8 mouse cellular contexts compared by ENCODE assay signal in genomic region chr6:115852446-115853090, GRCm38 (mm10). TPM values are rescaled to one million over a fixed set of nuclear protein-coding genes. Genes with fewer than 3 reads are reported as not detected.
DNase-seq lines count a peak whose midpoint lies in the region; ATAC-seq and TF ChIP-seq lines count a peak whose summit lies in the region.

No protein-coding gene starts in this region.

- H3K27me3 ChIP-seq in erythroblast, embryonic 14.5 days (ENCODE audit: control insufficient read depth) = no peaks in the 10 kb centered on the region
- no peaks in the 10 kb centered on the region for H3K27me3 ChIP-seq in testis, adult 2 months (ENCODE audit: control insufficient read depth, insufficient read depth, low read length)
- no peaks in the 10 kb centered on the region for H3K27me3 ChIP-seq in limb, embryonic 12.5 days
- no peaks in the 10 kb centered on the region for H3K27me3 ChIP-seq in stomach, embryonic 14.5 days (ENCODE audit: control insufficient read depth, insufficient read depth, low read length)

- H3K9ac ChIP-seq in limb, embryonic 12.5 days (replicated peaks) = peak overlapping the region; percentile 64
- H3K9ac ChIP-seq in stomach, embryonic 14.5 days (replicated peaks; ENCODE audit: low read depth, low read length) = peak overlapping the region; percentile 49

- H3K4me1 ChIP-seq in erythroblast, embryonic 14.5 days (ENCODE audit: control insufficient read depth) = peaks cover 36% of the 10 kb centered on the region
- H3K4me1 ChIP-seq in testis, adult 2 months (ENCODE audit: control insufficient read depth, insufficient read depth, low read length) = peaks cover 2% of the 10 kb centered on the region
- H3K4me1 ChIP-seq in limb, embryonic 12.5 days (replicated peaks) = peaks cover 31% of the 10 kb centered on the region
- H3K4me1 ChIP-seq in stomach, embryonic 14.5 days (ENCODE audit: control insufficient read depth, insufficient read depth, low read length) = peaks cover 20% of the 10 kb centered on the region; the same call in 1 of the 2 replicates

- peaks cover 41% of the 10 kb centered on the region for H3K36me3 ChIP-seq in erythroblast, embryonic 14.5 days (ENCODE audit: control insufficient read depth)
- no peaks in the 10 kb centered on the region; the same call in 1 of the 2 replicates for H3K36me3 ChIP-seq in testis, adult 2 months (ENCODE audit: control insufficient read depth, insufficient read depth, low read length)
- peaks cover 31% of the 10 kb centered on the region for H3K36me3 ChIP-seq in limb, embryonic 12.5 days
- H3K36me3 ChIP-seq in stomach, embryonic 14.5 days (ENCODE audit: control insufficient read depth, insufficient read depth, low read length) = peaks cover 15% of the 10 kb centered on the region

- H3K4me3 ChIP-seq in erythroblast, embryonic 14.5 days (replicated peaks) = peak overlapping the region; percentile 77
- peak overlapping the region; percentile 100 for H3K4me3 ChIP-seq in testis, adult 2 months (ENCODE audit: control insufficient read depth, low read depth, low read length)
- peak overlapping the region; percentile 55 for H3K4me3 ChIP-seq in limb, embryonic 12.5 days (replicated peaks)
- H3K4me3 ChIP-seq in stomach, embryonic 14.5 days (ENCODE audit: low read depth, low read length) = peak overlapping the region; percentile 46

- ATAC-seq in erythroblast, adult 5-6 weeks (replicated peaks; ENCODE audit: low FRiP score, poor library complexity, severe bottlenecking) = no peak
- ATAC-seq in limb, embryonic 12.5 days (ENCODE audit: insufficient number of reproducible peaks, insufficient read depth, low FRiP score, low TSS enrichment, low read depth) = no peak
- ATAC-seq in stomach, embryonic 14.5 days (ENCODE audit: insufficient number of reproducible peaks, insufficient read depth, low FRiP score, low read depth) = no peak
- no peak for ATAC-seq in monocyte, adult 5-6 weeks (replicated peaks; ENCODE audit: insufficient number of reproducible peaks, low FRiP score, low TSS enrichment, poor library complexity, severe bottlenecking)

- no peak for TF ChIP-seq CTCF in testis, adult 2 months (IDR thresholded peaks at IDR 0.05; ENCODE audit: control insufficient read depth, insufficient read depth, insufficient replicate concordance, low read depth, low read length)

- H3K27ac ChIP-seq in testis, adult 2 months (ENCODE audit: control insufficient read depth, insufficient read depth, low read depth, low read length) = peak overlapping the region; percentile 85
- peak overlapping the region; percentile 92 for H3K27ac ChIP-seq in limb, embryonic 12.5 days
- H3K27ac ChIP-seq in stomach, embryonic 14.5 days (ENCODE audit: low read length) = peak overlapping the region; percentile 73

- H3K9me3 ChIP-seq in erythroblast, embryonic 14.5 days (ENCODE audit: control insufficient read depth, low read length) = no peaks in the 10 kb centered on the region
- H3K9me3 ChIP-seq in limb, embryonic 12.5 days = no peaks in the 10 kb centered on the region
- no peaks in the 10 kb centered on the region for H3K9me3 ChIP-seq in stomach, embryonic 14.5 days (ENCODE audit: control insufficient read depth, low read depth, low read length)

- WGBS in limb, embryonic 12.5 days = 4% methylated on average over 20 of the region's 20 CpGs
- WGBS in stomach, embryonic 14.5 days = 4% methylated on average over 20 of the region's 20 CpGs

- no peak; the same call in 1 of the 2 replicates for TF ChIP-seq POLR2A in testis, adult 2 months (IDR thresholded peaks at IDR 0.05; ENCODE audit: control insufficient read depth, low read depth, low read length)

- no peak for DNase-seq in testis, postnatal 10 days (ENCODE audit: low spot score)
- no peak for DNase-seq in ovary, postnatal 14 days (ENCODE audit: low spot score)

- H3K4me2 ChIP-seq in limb, embryonic 12.5 days = peak overlapping the region; percentile 62
- H3K4me2 ChIP-seq in stomach, embryonic 14.5 days (replicated peaks; ENCODE audit: low read depth, low read length) = peak overlapping the region; percentile 65

RNA-seq across cellular contexts. Expression of gene Mbd4, which starts 0.6 kb away (rescaled TPM):
- polyA plus RNA-seq in erythroblast, embryonic 14.5 days (2012) = 0.02 and 0.06 TPM in 2 replicates
- total RNA-seq in erythroblast, adult 5-6 weeks (2015; ENCODE audit: low replicate concordance) = 1.7 and 2.7 TPM in 2 replicates
- 9.9 and 13.4 TPM in 2 replicates for total RNA-seq in erythroblast, adult 5-6 weeks (2017; ENCODE audit: low replicate concordance)
- 6.3 and 7.6 TPM in 2 replicates for polyA plus RNA-seq in testis, adult 2 months (2012; rRNA removed)
- 32.3 and 33.7 TPM in 2 replicates for polyA plus RNA-seq in limb, embryonic 12.5 days (2016; fragmentation: Nextera tagmentation; extraction: Ambion mirVana)
- polyA plus RNA-seq in stomach, embryonic 14.5 days (2014; fragmentation: Nextera tagmentation; extraction: Ambion mirVana) = 16.4 and 20.6 TPM in 2 replicates
- total RNA-seq in monocyte, adult 5-6 weeks (2017) = 9.7 to 13.3 TPM (median 11.5 TPM) in 3 replicates

RNA-seq across cellular contexts. Expression of gene Ift122, which starts 0.7 kb away (rescaled TPM):
- polyA plus RNA-seq in erythroblast, embryonic 14.5 days (2012) = 0.02 TPM in 2 replicates
- total RNA-seq in erythroblast, adult 5-6 weeks (2015; ENCODE audit: low replicate concordance) = 0.42 TPM in 1 of 2 replicates, not detected in the other
- 3.7 TPM in 1 of 2 replicates, not detected in the other for total RNA-seq in erythroblast, adult 5-6 weeks (2017; ENCODE audit: low replicate concordance)
- polyA plus RNA-seq in testis, adult 2 months (2012; rRNA removed) = 126 and 128 TPM in 2 replicates
- polyA plus RNA-seq in limb, embryonic 12.5 days (2016; fragmentation: Nextera tagmentation; extraction: Ambion mirVana) = 32.1 and 34.9 TPM in 2 replicates
- polyA plus RNA-seq in stomach, embryonic 14.5 days (2014; fragmentation: Nextera tagmentation; extraction: Ambion mirVana) = 22.2 and 23.9 TPM in 2 replicates
- 1.1 to 1.2 TPM (median 1.1 TPM) in 3 replicates for total RNA-seq in monocyte, adult 5-6 weeks (2017)

RNA-seq across cellular contexts. Expression of gene Efcab12, which starts 14.4 kb away (rescaled TPM):
- polyA plus RNA-seq in erythroblast, embryonic 14.5 days (2012) = not detected in 2 replicates
- total RNA-seq in erythroblast, adult 5-6 weeks (2015; ENCODE audit: low replicate concordance) = not detected in 2 replicates
- total RNA-seq in erythroblast, adult 5-6 weeks (2017; ENCODE audit: low replicate concordance) = not detected in 2 replicates
- 26.2 and 27.6 TPM in 2 replicates for polyA plus RNA-seq in testis, adult 2 months (2012; rRNA removed)
- 0.45 and 0.51 TPM in 2 replicates for polyA plus RNA-seq in limb, embryonic 12.5 days (2016; fragmentation: Nextera tagmentation; extraction: Ambion mirVana)
- 0.87 and 0.91 TPM in 2 replicates for polyA plus RNA-seq in stomach, embryonic 14.5 days (2014; fragmentation: Nextera tagmentation; extraction: Ambion mirVana)
- total RNA-seq in monocyte, adult 5-6 weeks (2017) = not detected in 3 replicates

RNA-seq across cellular contexts. Expression of gene Rpl32, which starts 44.0 kb away (rescaled TPM):
- 89.1 and 98.3 TPM in 2 replicates for polyA plus RNA-seq in erythroblast, embryonic 14.5 days (2012)
- total RNA-seq in erythroblast, adult 5-6 weeks (2015; ENCODE audit: low replicate concordance) = 738 and 1,031 TPM in 2 replicates
- total RNA-seq in erythroblast, adult 5-6 weeks (2017; ENCODE audit: low replicate concordance) = 502 and 613 TPM in 2 replicates
- polyA plus RNA-seq in testis, adult 2 months (2012; rRNA removed) = 597 and 654 TPM in 2 replicates
- 2,195 and 2,268 TPM in 2 replicates for polyA plus RNA-seq in limb, embryonic 12.5 days (2016; fragmentation: Nextera tagmentation; extraction: Ambion mirVana)
- polyA plus RNA-seq in stomach, embryonic 14.5 days (2014; fragmentation: Nextera tagmentation; extraction: Ambion mirVana) = 2,694 and 2,736 TPM in 2 replicates
- 1,916 to 2,189 TPM (median 2,052 TPM) in 3 replicates for total RNA-seq in monocyte, adult 5-6 weeks (2017)

Comparison
In these comparisons a context has a peak if more than half of its experiments do, and no peak if none do; other contexts are left out.
1. H3K4me3 ChIP-seq: peak in every context shown above with its lines; median percentile 100 in testis, adult 2 months; 77 in erythroblast, embryonic 14.5 days; 55 in limb, embryonic 12.5 days; 46 in stomach, embryonic 14.5 days.
2. RNA of gene Ift122, which starts 0.7 kb away (polyA plus RNA-seq): 126 to 128 TPM in testis, adult 2 months, 32.1 to 34.9 TPM in limb, embryonic 12.5 days and 22.2 to 23.9 TPM in stomach, embryonic 14.5 days; 0.02 TPM in erythroblast, embryonic 14.5 days; every median in the first group is over 10 times any median in the second.
3. RNA of gene Efcab12, which starts 14.4 kb away (polyA plus RNA-seq): 26.2 to 27.6 TPM in testis, adult 2 months; 0.87 to 0.91 TPM in stomach, embryonic 14.5 days, 0.45 to 0.51 TPM in limb, embryonic 12.5 days and not detected in erythroblast, embryonic 14.5 days; every median in the first group is over 10 times any median in the second.
4. Peak in every context shown above with its lines, with median percentiles within 50 percentile points of each other: H3K27ac ChIP-seq.